Mouse (Mus musculus): ENCODE data around the gene Olfr71.

DNA sequence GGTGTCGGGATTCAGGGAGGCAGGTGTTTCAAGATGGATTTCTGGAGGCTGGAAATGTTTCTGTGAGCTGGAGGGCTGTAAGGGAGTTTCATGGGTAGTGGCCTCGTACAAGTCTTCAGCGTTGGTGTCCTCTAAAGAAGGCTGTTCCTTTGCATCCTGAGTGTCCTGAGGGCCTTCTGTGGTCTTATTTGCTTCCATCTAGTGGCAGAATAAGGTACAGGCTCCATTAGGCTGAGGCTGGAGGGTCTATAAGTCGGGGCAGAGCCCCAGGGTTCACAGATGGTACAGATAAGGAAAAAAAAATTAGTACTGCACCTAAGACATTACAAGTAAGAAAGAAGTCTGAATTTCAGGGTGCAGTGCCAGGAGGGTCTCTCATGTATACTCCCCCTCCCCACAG is 43.6 kb downstream of the Olfr71 start:
- TF ChIP-seq CTCF (IDR thresholded peaks at IDR 0.05; ENCODE audit: extremely low read depth, insufficient read length, insufficient replicate concordance, low read depth, low read length) (peak; percentile 37; the same call in 1 of the 2 replicates), POLR2A (IDR thresholded peaks at IDR 0.05; ENCODE audit: low read depth, low read length) (no peak)

Measured in small intestine, adult 2 months (tissue).